Mouse (Mus musculus) hindbrain, embryonic 15.5 days (tissue): ENCODE data around the gene Scap. TPM values are rescaled to one million over a fixed set of nuclear protein-coding genes. Genes with fewer than 3 reads are reported as not detected.
A peak's percentile ranks its signal among the peaks of the same experiment; 100 is the strongest.
"Not testable (repeated sequence)": the region's sequence is repeated elsewhere in the genome, so short reads cannot be mapped to it uniquely, and the experiment has no call there.

Experiments used
- ATAC-seq: fragments of 200-750 bp; cut with Nextera tagmentation; 2 replicates; pipeline ENCODE4 v1.8.0; 2017; ENCODE audit warnings: low read depth, moderate number of reproducible peaks, moderate TSS enrichment; ENCODE audit not compliant: low FRiP score
- H3K27ac ChIP-seq: fragments of 300-500 bp; sonication (generic); replicated peaks from 2 replicates; pipeline ENCODE4 v1.5.1; 2015; ENCODE audit warnings: mild to moderate bottlenecking, inconsistent platforms
- H3K27me3 ChIP-seq: fragments of 300-500 bp; sonication (generic); 2 replicates; pipeline ENCODE4 v1.6.1; 2015; ENCODE audit warnings: control low read depth, inconsistent platforms
- H3K36me3 ChIP-seq: fragments of 300-500 bp; sonication (generic); 2 replicates; pipeline ENCODE4 v1.6.1; 2015; ENCODE audit warnings: control low read depth, inconsistent platforms
- H3K4me1 ChIP-seq: fragments of 300-500 bp; sonication (generic); replicated peaks from 2 replicates; pipeline ENCODE4 v1.6.1; 2015; ENCODE audit warnings: control low read depth, inconsistent platforms
- H3K4me2 ChIP-seq: fragments of 300-500 bp; sonication (generic); 2 replicates; pipeline ENCODE4 v1.6.1; 2015; ENCODE audit warnings: moderate library complexity, mild to moderate bottlenecking, inconsistent platforms
- H3K4me3 ChIP-seq: fragments of 300-500 bp; sonication (generic); 2 replicates; pipeline ENCODE4 v1.5.1; 2015; ENCODE audit warnings: mild to moderate bottlenecking, inconsistent platforms
- H3K9ac ChIP-seq: fragments of 300-500 bp; sonication (generic); 2 replicates; pipeline ENCODE4 v1.6.1; 2015; ENCODE audit warnings: inconsistent platforms
- H3K9me3 ChIP-seq: fragments of 300-500 bp; sonication (generic); 2 replicates; pipeline ENCODE4 v1.6.1; 2016; ENCODE audit warnings: control low read depth, inconsistent platforms
- WGBS: fragments of 180-500 bp; shearing (Covaris S2); methylation state at CpG from one replicate; pipeline ENCODE4 v1.1.7; 2015; 5-methylcytosine and 5-hydroxymethylcytosine counted together
- polyA plus RNA-seq: library from polyadenylated mRNA; unstranded; fragments of >200 nt; fragmentation: Nextera tagmentation; extraction: Ambion mirVana; gene quantifications from 2 replicates; pipeline ENCODE4 v1.2.1, GENCODE M21; 2015

Gene Scap
- polyA plus RNA-seq, 1 experiment from 2014 or later: 63.3 TPM

DNA sequence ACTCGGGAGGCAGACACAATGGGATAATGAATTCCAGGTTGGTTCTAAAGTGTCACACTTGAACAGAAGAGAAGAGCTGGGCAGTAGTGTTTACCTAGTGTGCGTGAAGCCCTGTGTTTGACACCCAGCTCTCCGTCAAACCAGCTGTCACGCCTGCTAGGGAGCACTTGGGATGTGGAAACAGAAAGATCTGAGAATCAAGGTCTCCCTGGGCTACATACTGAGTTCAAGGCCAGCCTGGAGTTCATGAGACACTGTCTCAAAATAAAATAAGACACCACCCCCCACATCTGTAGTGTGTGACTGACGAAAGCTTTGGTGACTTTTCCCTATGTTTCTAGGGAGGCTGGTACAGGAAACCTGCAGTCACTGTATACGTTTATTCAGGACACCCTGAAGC is 17.7 kb upstream of the Scap start:
- Histone ChIP-seq H3K4me2 (no peak overlapping the region), H3K27me3 (no peaks in the 10 kb centered on the region), H3K27ac (no peak overlapping the region), H3K9me3 (no peaks in the 10 kb centered on the region), H3K4me3 (no peak overlapping the region), H3K4me1 (no peaks in the 10 kb centered on the region), H3K9ac (no peak overlapping the region), H3K36me3 (peaks cover 45% of the 10 kb centered on the region)
- no peak for ATAC-seq
- 90% methylated on average over 6 of the region's 6 CpGs for WGBS

DNA sequence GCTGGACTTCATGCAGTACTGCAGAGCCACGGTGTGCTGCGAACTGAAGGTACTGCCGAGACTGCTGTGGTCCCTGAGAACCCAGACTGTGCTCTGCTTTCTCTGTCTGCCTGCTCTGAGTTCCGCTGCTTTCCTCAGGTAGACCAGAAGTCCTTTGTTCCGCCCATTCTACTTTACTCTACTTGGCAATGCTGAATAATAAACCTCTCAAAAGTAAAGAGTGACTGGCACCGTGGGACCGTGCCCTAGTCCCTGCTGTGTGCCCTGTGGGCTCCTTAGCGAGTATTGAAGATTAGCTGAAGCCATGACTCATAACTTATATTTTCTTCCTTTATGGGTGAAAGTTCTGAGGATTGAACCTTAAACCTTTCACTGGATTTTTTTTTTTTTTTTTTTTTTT is 17.2 kb upstream of the Scap start:
- no peaks in the 10 kb centered on the region for H3K9me3 ChIP-seq
- no peak for ATAC-seq
- no peak overlapping the region for H3K9ac ChIP-seq
- H3K4me2 ChIP-seq: no peak overlapping the region
- no peak overlapping the region for H3K27ac ChIP-seq
- no peaks in the 10 kb centered on the region for H3K27me3 ChIP-seq
- no peak overlapping the region for H3K4me3 ChIP-seq
- 97% methylated on average over 8 of the region's 8 CpGs for WGBS
- H3K4me1 ChIP-seq: no peaks in the 10 kb centered on the region
- peaks cover 42% of the 10 kb centered on the region for H3K36me3 ChIP-seq

GRCm38 (mm10) chr9:110316503-110316902 is 16.6 kb upstream of the Scap start:
- Histone ChIP-seq H3K36me3 (peaks cover 43% of the 10 kb centered on the region), H3K27me3 (no peaks in the 10 kb centered on the region), H3K4me1 (no peaks in the 10 kb centered on the region), H3K9me3 (no peaks in the 10 kb centered on the region), H3K4me2 (no peak overlapping the region), H3K9ac (no peak overlapping the region), H3K4me3 (no peak overlapping the region), H3K27ac (no peak overlapping the region)
- 95% methylated on average over 8 of the region's 8 CpGs for WGBS
- ATAC-seq: no peak

DNA sequence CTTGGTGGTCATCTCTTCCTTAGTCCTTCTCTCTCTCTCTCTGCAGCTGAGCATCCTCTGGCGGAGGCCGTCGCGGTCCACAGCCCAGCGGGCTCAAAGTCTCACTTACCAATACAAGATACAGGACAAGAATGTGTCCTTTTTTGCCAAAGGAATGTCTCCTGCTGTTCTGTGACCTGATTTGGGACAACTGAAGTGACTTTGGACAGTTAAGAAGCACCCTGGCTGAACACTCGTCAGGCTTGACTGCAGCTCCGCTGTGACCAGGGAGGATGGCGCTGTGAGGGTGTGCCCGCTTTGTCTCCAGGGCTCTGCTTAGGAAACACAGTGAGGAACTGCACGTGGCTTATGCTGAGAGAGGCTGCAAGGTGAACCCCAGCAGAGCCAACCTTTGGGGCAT is 12.3 kb upstream of the Scap start:
- Histone ChIP-seq H3K4me2 (no peak overlapping the region), H3K36me3 (peaks cover 17% of the 10 kb centered on the region), H3K4me1 (no peaks in the 10 kb centered on the region), H3K9me3 (no peaks in the 10 kb centered on the region), H3K27me3 (no peaks in the 10 kb centered on the region), H3K4me3 (no peak overlapping the region), H3K27ac (no peak overlapping the region), H3K9ac (no peak overlapping the region)
- no peak for ATAC-seq
- 76% methylated on average over 10 of the region's 10 CpGs for WGBS

GRCm38 (mm10) chr9:110322972-110323371 is 10.1 kb upstream of the Scap start:
- no peak for ATAC-seq
- Histone ChIP-seq H3K9ac (no peak overlapping the region), H3K36me3 (peaks cover 14% of the 10 kb centered on the region), H3K4me1 (no peaks in the 10 kb centered on the region), H3K4me3 (no peak overlapping the region), H3K27me3 (no peaks in the 10 kb centered on the region), H3K9me3 (no peaks in the 10 kb centered on the region), H3K27ac (no peak overlapping the region), H3K4me2 (no peak overlapping the region)

DNA sequence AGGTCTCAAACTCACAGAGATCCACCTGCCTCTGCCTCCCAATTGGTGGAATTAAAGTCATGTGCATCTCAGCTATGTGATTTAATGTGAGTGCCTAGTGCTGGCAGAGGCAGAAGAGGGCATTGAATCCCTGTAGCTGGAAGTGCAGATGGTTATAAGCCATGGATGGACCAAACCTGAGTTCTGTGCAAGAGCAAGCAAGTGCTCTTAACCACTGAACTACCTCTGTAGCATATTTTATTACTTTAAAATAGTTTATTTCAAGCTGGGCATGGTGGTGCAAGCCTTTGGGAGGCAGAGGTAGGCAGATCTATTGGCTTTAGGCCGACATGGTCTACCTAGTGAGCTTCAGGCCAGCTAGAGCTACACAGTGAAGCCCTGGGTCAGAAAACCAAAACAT is 8.9 kb upstream of the Scap start:
- H3K4me1 ChIP-seq: no peaks in the 10 kb centered on the region
- 87% methylated on average over 1 of the region's 1 CpGs for WGBS
- H3K4me3 ChIP-seq: no peak overlapping the region
- no peak for ATAC-seq
- no peak overlapping the region for H3K9ac ChIP-seq
- no peak overlapping the region for H3K27ac ChIP-seq
- H3K4me2 ChIP-seq: no peak overlapping the region
- H3K36me3 ChIP-seq: peaks cover 14% of the 10 kb centered on the region
- no peaks in the 10 kb centered on the region for H3K27me3 ChIP-seq
- no peaks in the 10 kb centered on the region for H3K9me3 ChIP-seq

- Histone ChIP-seq H3K9ac (no peak overlapping the region), H3K4me1 (no peaks in the 10 kb centered on the region), H3K4me2 (no peak overlapping the region), H3K9me3 (no peaks in the 10 kb centered on the region), H3K27ac (no peak overlapping the region), H3K4me3 (no peak overlapping the region), H3K36me3 (no peaks in the 10 kb centered on the region), H3K27me3 (no peaks in the 10 kb centered on the region)
- ATAC-seq: no peak
- WGBS: 87% methylated on average over 2 of the region's 2 CpGs
Measured at GRCm38 (mm10) chr9:110328178-110328577, 4.9 kb upstream of the Scap start.

- H3K9ac ChIP-seq: no peak overlapping the region
- no peak overlapping the region for H3K4me3 ChIP-seq
- H3K27ac ChIP-seq: no peak overlapping the region
- peaks cover 4% of the 10 kb centered on the region for H3K4me1 ChIP-seq
- no peaks in the 10 kb centered on the region for H3K27me3 ChIP-seq
- 90% methylated on average over 5 of the region's 5 CpGs for WGBS
- no peak for ATAC-seq
- H3K9me3 ChIP-seq: no peaks in the 10 kb centered on the region
- H3K4me2 ChIP-seq: no peak overlapping the region
- no peaks in the 10 kb centered on the region for H3K36me3 ChIP-seq
Measured at GRCm38 (mm10) chr9:110328946-110329630, 4.0 kb upstream of the Scap start.

- no peak overlapping the region for H3K4me2 ChIP-seq
- WGBS: 77% methylated on average over 21 of the region's 21 CpGs
- no peak for ATAC-seq
Measured at GRCm38 (mm10) chr9:110329655-110330054, 3.4 kb upstream of the Scap start.

GRCm38 (mm10) chr9:110330341-110330740 is 2.7 kb upstream of the Scap start:
- Histone ChIP-seq H3K9ac (no peak overlapping the region), H3K4me2 (no peak overlapping the region), H3K27ac (no peak overlapping the region), H3K36me3 (no peaks in the 10 kb centered on the region), H3K9me3 (no peaks in the 10 kb centered on the region), H3K4me1 (peaks cover 16% of the 10 kb centered on the region), H3K27me3 (no peaks in the 10 kb centered on the region), H3K4me3 (no peak overlapping the region)
- 65% methylated on average over 6 of the region's 6 CpGs for WGBS
- no peak for ATAC-seq

More at GRCm38 (mm10) chr9:110329655-110330054, 3.4 kb upstream of the Scap start:
- Histone ChIP-seq H3K27ac (no peak overlapping the region), H3K9me3 (no peaks in the 10 kb centered on the region), H3K4me1 (peaks cover 9% of the 10 kb centered on the region), H3K4me3 (no peak overlapping the region), H3K27me3 (no peaks in the 10 kb centered on the region), H3K9ac (no peak overlapping the region), H3K36me3 (no peaks in the 10 kb centered on the region)

DNA sequence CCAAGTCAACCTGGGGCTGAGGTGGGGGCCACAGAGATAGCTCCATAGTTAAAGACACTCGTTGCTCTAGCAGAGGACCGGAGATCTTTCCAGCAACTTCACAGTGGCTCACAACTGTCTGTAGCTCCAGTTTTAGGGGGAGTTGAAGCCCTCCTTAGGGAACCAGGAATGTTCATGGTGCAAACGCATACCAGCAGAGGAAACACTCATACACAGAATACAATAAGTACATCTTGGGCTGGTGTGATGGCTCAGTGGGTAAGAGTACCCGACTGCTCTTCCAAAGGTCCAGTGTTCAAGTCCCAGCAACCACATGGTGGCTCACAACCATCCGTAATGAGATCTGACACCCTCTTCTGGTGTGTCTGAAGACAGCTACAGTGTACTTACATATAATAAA is 2.2 kb upstream of the Scap start:
- H3K4me1 ChIP-seq: peaks cover 18% of the 10 kb centered on the region
- H3K9ac ChIP-seq, H3K9me3 ChIP-seq, H3K4me3 ChIP-seq, H3K36me3 ChIP-seq, H3K27me3 ChIP-seq, H3K27ac ChIP-seq, H3K4me2 ChIP-seq, ATAC-seq: not testable (repeated sequence)
- 92% methylated on average over 5 of the region's 5 CpGs for WGBS

DNA sequence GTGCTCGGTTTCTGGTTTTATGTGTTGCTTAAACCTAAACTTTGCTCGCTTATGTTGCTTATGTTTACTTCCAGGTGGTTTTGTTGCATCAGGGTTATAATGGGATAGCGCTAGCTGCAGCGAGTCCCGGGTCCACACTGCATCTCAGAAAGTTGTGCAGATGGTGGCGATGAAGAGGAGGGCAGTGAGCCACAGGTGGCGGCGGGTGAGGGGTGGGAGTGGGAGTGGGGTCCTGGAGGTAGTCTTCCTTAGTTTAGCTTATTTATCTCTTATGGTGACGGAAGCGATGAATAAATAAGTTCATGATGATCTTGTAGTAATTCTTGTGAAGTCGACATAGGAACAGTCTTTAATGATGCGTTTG is 790 bp downstream of the Scap start:
- no peak for ATAC-seq

GRCm38 (mm10) chr9:110334849-110335248 is 1.8 kb downstream of the Scap start:
- H3K36me3 ChIP-seq: no peaks in the 10 kb centered on the region
- H3K27ac ChIP-seq: no peak overlapping the region
- ATAC-seq: no peak
- no peaks in the 10 kb centered on the region for H3K27me3 ChIP-seq
- no peak overlapping the region for H3K4me2 ChIP-seq
- H3K9ac ChIP-seq: no peak overlapping the region
- 76% methylated on average over 8 of the region's 8 CpGs for WGBS
- no peak overlapping the region for H3K4me3 ChIP-seq
- no peaks in the 10 kb centered on the region for H3K9me3 ChIP-seq
- H3K4me1 ChIP-seq: peaks cover 23% of the 10 kb centered on the region

More for the DNA sequence above, 790 bp downstream of the Scap start:
- WGBS: 12% methylated on average over 12 of the region's 12 CpGs
- H3K27me3 ChIP-seq: no peaks in the 10 kb centered on the region
- peak overlapping the region; percentile 92 for H3K4me3 ChIP-seq
- no peaks in the 10 kb centered on the region for H3K36me3 ChIP-seq
- no peaks in the 10 kb centered on the region for H3K9me3 ChIP-seq
- peak overlapping the region; percentile 71 for H3K9ac ChIP-seq
- peak overlapping the region; percentile 76 for H3K4me2 ChIP-seq
- peaks cover 23% of the 10 kb centered on the region for H3K4me1 ChIP-seq
- H3K27ac ChIP-seq: peak overlapping the region; percentile 68; the same call in 1 of the 2 replicates
